Mouse (Mus musculus) adipocyte (in vitro differentiated cells): ENCODE data around the gene Fbxl2.

Source experiments
- DNase-seq: peaks from one replicate; pipeline ENCODE4 v3.0.0-alpha.2; 2016; ENCODE audit warnings: low spot score

The Fbxl2 gene

DNA sequence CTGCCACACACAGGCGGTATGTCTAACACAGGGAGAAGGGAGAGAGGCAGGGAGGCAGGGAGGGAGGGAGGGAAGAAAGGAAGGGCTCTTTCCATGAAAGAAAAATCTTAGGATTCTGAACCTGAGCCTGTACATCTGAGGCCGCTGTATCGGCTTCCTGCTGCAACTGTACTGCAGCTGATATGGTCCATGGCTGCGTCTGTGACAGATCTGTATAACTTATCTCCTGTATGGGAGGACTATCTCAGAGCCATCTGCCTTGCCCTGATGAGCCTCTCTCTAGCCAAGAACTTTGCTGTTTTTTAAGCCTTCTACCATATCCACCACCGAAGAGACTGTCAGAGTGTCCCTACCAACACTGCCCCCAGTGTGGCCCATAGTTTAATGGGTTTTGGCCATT is 130.2 kb downstream of the Fbxl2 start:
- no peak for DNase-seq
